Mouse (Mus musculus) MEL (cell line): ENCODE results near the gene Serpinb5. TPM values are rescaled to one million over a fixed set of nuclear protein-coding genes. Genes with fewer than 3 reads are reported as not detected.

ENCODE experiments used
- DNase-seq: peaks from one replicate; pipeline ENCODE4 v3.0.0; 2011; ENCODE audit warnings: low read depth, low spot score
- H3K27ac ChIP-seq: 2 replicates; pipeline ENCODE4 v1.5.1; 2012; ENCODE audit warnings: low read depth, mild to moderate bottlenecking, control low read depth, low read length, moderate library complexity; ENCODE audit not compliant: control insufficient read depth
- H3K27me3 ChIP-seq, 2 experiments: fragments of 150-350 bp in 1 of 2; sonication (generic) in 1 of 2; 2 replicates each; pipeline ENCODE4 v1.6.1; 2012; ENCODE audit warnings: low read length in 2 of 2, mild to moderate bottlenecking in 2 of 2, improper control_type of control experiment in 1 of 2, moderate library complexity in 1 of 2; ENCODE audit not compliant: insufficient read depth in 2 of 2, control insufficient read depth in 1 of 2
- H3K36me3 ChIP-seq, 2 experiments: 2 replicates each; pipeline ENCODE4 v1.6.1; 2012 to 2014; ENCODE audit warnings: low read length in 2 of 2, improper control_type of control experiment in 1 of 2, inconsistent platforms in 1 of 2, mild to moderate bottlenecking in 1 of 2; ENCODE audit not compliant: insufficient read depth in 2 of 2, control insufficient read depth in 1 of 2
- H3K4me1 ChIP-seq, 2 experiments: fragments of 150-350 bp in 1 of 2; sonication (generic) in 1 of 2; 2 replicates each; pipeline ENCODE4 v1.6.1; 2012; ENCODE audit warnings: low read length in 2 of 2, improper control_type of control experiment in 1 of 2, mild to moderate bottlenecking in 1 of 2; ENCODE audit not compliant: insufficient read depth in 2 of 2, control insufficient read depth in 1 of 2
- H3K4me3 ChIP-seq, 2 experiments: fragments of 150-350 bp in 1 of 2; sonication (generic) in 1 of 2; 2 replicates each; pipeline ENCODE4 v1.5.1; 2012; ENCODE audit warnings: low read depth in 2 of 2, low read length in 2 of 2, mild to moderate bottlenecking in 2 of 2, moderate library complexity in 2 of 2, control low read depth in 1 of 2, improper control_type of control experiment in 1 of 2; ENCODE audit not compliant: control insufficient read depth in 1 of 2, insufficient read depth in 1 of 2
- H3K79me2 ChIP-seq: 2 replicates; pipeline ENCODE4 v1.6.1; 2012; ENCODE audit warnings: mild to moderate bottlenecking, low read length, moderate library complexity; ENCODE audit not compliant: control insufficient read depth, poor library complexity, insufficient read depth
- H3K9ac ChIP-seq: 2 replicates; pipeline ENCODE4 v1.6.1; 2012; ENCODE audit warnings: low read depth, mild to moderate bottlenecking, control low read depth, low read length, moderate library complexity; ENCODE audit not compliant: control insufficient read depth, poor library complexity, severe bottlenecking
- H3K9me3 ChIP-seq: fragments of 150-350 bp; sonication (generic); replicated peaks from 2 replicates; pipeline ENCODE4 v1.6.1; 2012; ENCODE audit warnings: mild to moderate bottlenecking, low read length, improper control_type of control experiment, moderate library complexity; ENCODE audit not compliant: insufficient read depth
- BHLHE40 ChIP-seq: IDR thresholded peaks from 2 replicates; pipeline ENCODE4 v1.6.1; 2012; ENCODE audit warnings: low read depth, mild to moderate bottlenecking, inconsistent platforms, low read length, improper control_type of control experiment, borderline replicate concordance
- CTCF ChIP-seq, 3 experiments: IDR thresholded peaks in 2 of 3; conservative IDR thresholded peaks in 1 of 3; 2 replicates each; pipeline ENCODE4 v1.5.1; 2011 to 2012; ENCODE audit warnings: low read length in 3 of 3, low read depth in 2 of 3, mild to moderate bottlenecking in 2 of 3, improper control_type of control experiment in 1 of 3, inconsistent platforms in 1 of 3, mixed read lengths in 1 of 3, moderate library complexity in 1 of 3; ENCODE audit not compliant: control insufficient read depth in 1 of 3, insufficient read depth in 1 of 3, poor library complexity in 1 of 3, severe bottlenecking in 1 of 3
- EP300 ChIP-seq, 2 experiments: IDR thresholded peaks; 2 replicates each; pipeline ENCODE4 v1.6.1; 2011; ENCODE audit warnings: improper control_type of control experiment in 2 of 2, low read length in 2 of 2, low read depth in 1 of 2, mild to moderate bottlenecking in 1 of 2
- ETS1 ChIP-seq: IDR thresholded peaks from 2 replicates; pipeline ENCODE4 v1.6.1; 2012; ENCODE audit warnings: low read depth, mild to moderate bottlenecking, inconsistent platforms, low read length, improper control_type of control experiment, moderate library complexity
- GABPA ChIP-seq: IDR thresholded peaks from 2 replicates; pipeline ENCODE4 v1.6.1; 2012; ENCODE audit warnings: low read depth, mild to moderate bottlenecking, inconsistent platforms, low read length, improper control_type of control experiment, moderate library complexity
- GATA1 ChIP-seq: IDR thresholded peaks from 2 replicates; pipeline ENCODE4 v1.6.1; 2011; ENCODE audit warnings: low read depth, low read length, improper control_type of control experiment
- HCFC1 ChIP-seq: IDR thresholded peaks from 2 replicates; pipeline ENCODE4 v1.6.1; 2012; ENCODE audit warnings: low read depth, mild to moderate bottlenecking, inconsistent platforms, low read length, improper control_type of control experiment, moderate library complexity
- MAX ChIP-seq: IDR thresholded peaks from 2 replicates; pipeline ENCODE4 v1.6.1; 2011; ENCODE audit warnings: low read length, improper control_type of control experiment
- MXI1 ChIP-seq: IDR thresholded peaks from 2 replicates; pipeline ENCODE4 v1.6.1; 2011; ENCODE audit warnings: mild to moderate bottlenecking, low read depth, low read length, improper control_type of control experiment
- MYB ChIP-seq: IDR thresholded peaks from 2 replicates; pipeline ENCODE4 v1.6.1; 2011; ENCODE audit warnings: mild to moderate bottlenecking, low read depth, low read length, improper control_type of control experiment
- NELFE ChIP-seq: IDR thresholded peaks from 2 replicates; pipeline ENCODE4 v1.6.1; 2011; ENCODE audit warnings: low read depth, low read length, improper control_type of control experiment
- NRF1 ChIP-seq: IDR thresholded peaks from 2 replicates; pipeline ENCODE4 v1.6.1; 2014; ENCODE audit warnings: low read depth, mild to moderate bottlenecking, inconsistent platforms, low read length, improper control_type of control experiment, moderate library complexity; ENCODE audit not compliant: poor library complexity, insufficient read depth, severe bottlenecking
- POLR2AphosphoS2 ChIP-seq: IDR thresholded peaks from 2 replicates; pipeline ENCODE4 v1.6.1; 2011; ENCODE audit warnings: low read length, improper control_type of control experiment
- RAD21 ChIP-seq: IDR thresholded peaks from 2 replicates; pipeline ENCODE4 v1.6.1; 2011; ENCODE audit warnings: mild to moderate bottlenecking, low read depth, low read length, improper control_type of control experiment
- SIN3A ChIP-seq: IDR thresholded peaks from 2 replicates; pipeline ENCODE4 v1.6.1; 2012; ENCODE audit warnings: low read length, improper control_type of control experiment, inconsistent platforms
- SMC3 ChIP-seq: IDR thresholded peaks from 2 replicates; pipeline ENCODE4 v1.6.1; 2011; ENCODE audit warnings: low read depth, low read length, improper control_type of control experiment
- TBP ChIP-seq: IDR thresholded peaks from 2 replicates; pipeline ENCODE4 v1.8.0; 2011; ENCODE audit warnings: low read depth, low read length, improper control_type of control experiment
- ZC3H11A ChIP-seq: IDR thresholded peaks from 2 replicates; pipeline ENCODE4 v1.6.1; 2012; ENCODE audit warnings: low read depth, mild to moderate bottlenecking, inconsistent platforms, low read length, improper control_type of control experiment
- ZNF384 ChIP-seq: IDR thresholded peaks from 2 replicates; pipeline ENCODE4 v1.6.1; 2012; ENCODE audit warnings: low read depth, mild to moderate bottlenecking, inconsistent platforms, low read length, improper control_type of control experiment
- polyA plus RNA-seq, 2 experiments: library from polyadenylated mRNA; stranded (reverse) in 1 of 2; unstranded in 1 of 2; fragments of >175 nt in 1 of 2; fragments of >200 nt in 1 of 2; gene quantifications; 2 replicates each; pipeline versions ENCODE4 v1.2.1 to v1.2.4; 2012; ENCODE audit warnings: low replicate concordance in 2 of 2, low read depth in 1 of 2; ENCODE audit not compliant: insufficient read length in 2 of 2, insufficient read depth in 1 of 2, missing spikeins in 1 of 2
- total RNA-seq: library from RNA; depleted of rRNA; stranded (reverse); fragments of 300-350 nt; gene quantifications from 2 replicates; pipeline ENCODE4 v1.2.3, GENCODE M21; 2012

Gene Serpinb5
- total and polyA plus RNA-seq, 3 experiments: not detected

- peaks cover 3 to 8% of the 10 kb centered on the region in 2 experiments; a peak in 2 of 4 replicates for H3K4me1 ChIP-seq
- H3K27ac ChIP-seq: no peak overlapping the region
- H3K27me3 ChIP-seq: no peaks in the 10 kb centered on the region
- TF ChIP-seq GABPA: no peak
- peak; percentile 90 for TF ChIP-seq SMC3
- TF ChIP-seq MXI1: 0 out of 2 replicates have a peak, but pooled peaks have one; percentile 40
- peak; percentile 93 for TF ChIP-seq ZC3H11A
- peak; percentile 57 to 86 (median 67) for TF ChIP-seq CTCF (IDR thresholded peaks at IDR 0.05 in 2 of 3, conservative IDR thresholded peaks at IDR 0.05 in 1 of 3; ENCODE audit: control insufficient read depth in 1 of 3, insufficient read depth in 1 of 3, low read depth in 2 of 3, low read length in 3 of 3, poor library complexity in 1 of 3, severe bottlenecking in 1 of 3)
- TF ChIP-seq HCFC1: peak; percentile 10; the same call in 1 of the 2 replicates
- no peak for TF ChIP-seq NELFE
- no peak for TF ChIP-seq MAX
- no peak for TF ChIP-seq POLR2AphosphoS2
- peak; percentile 52 for TF ChIP-seq GATA1
- TF ChIP-seq SIN3A: peak; percentile 73; the same call in 1 of the 2 replicates
- peak; percentile 94 for TF ChIP-seq RAD21
- TF ChIP-seq ETS1: 0 out of 2 replicates have a peak, but pooled peaks have one; percentile 4
- TF ChIP-seq TBP: peak; percentile 57; the same call in 1 of the 2 replicates
- TF ChIP-seq ZNF384: peak; percentile 96
- TF ChIP-seq, all 39 proteins: peak for 11
- peaks cover 0 to 4% of the 10 kb centered on the region in 2 experiments; a peak in 2 of 4 replicates for H3K36me3 ChIP-seq
- DNase-seq: peak; percentile 89
- peak overlapping the region; percentile 8 to 58; a peak in 2 of 4 replicates for H3K4me3 ChIP-seq
- no peaks in the 10 kb centered on the region for H3K9me3 ChIP-seq
- no peaks in the 10 kb centered on the region for H3K79me2 ChIP-seq
- H3K9ac ChIP-seq: no peak overlapping the region
Observed at GRCm38 (mm10) chr1:106818323-106818722, 42.6 kb upstream of the Serpinb5 start.

DNA sequence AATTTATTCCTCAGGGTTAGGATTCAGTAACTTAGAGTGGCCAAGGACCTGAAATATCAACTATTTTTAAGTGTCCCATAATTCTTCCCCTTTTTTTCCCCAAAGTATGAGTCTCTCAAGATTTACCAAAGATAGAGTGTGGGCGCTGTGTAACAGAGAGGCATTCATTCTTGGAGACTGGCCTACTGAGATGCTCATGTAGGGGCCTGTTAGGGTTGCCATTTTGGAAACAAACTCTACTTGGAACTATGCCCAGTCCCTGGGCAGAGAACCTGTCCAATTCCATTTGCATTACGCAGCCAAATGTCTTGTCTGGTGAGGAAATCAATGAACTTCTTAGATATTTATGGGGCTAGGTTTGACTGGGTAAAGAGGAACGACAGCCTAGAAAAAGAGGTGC is 38.7 kb upstream of the Serpinb5 start:
- Histone ChIP-seq H3K36me3 (peaks cover 0 to 4% of the 10 kb centered on the region in 2 experiments; a peak in 2 of 4 replicates), H3K79me2 (no peaks in the 10 kb centered on the region), H3K4me1 (peaks cover 3 to 8% of the 10 kb centered on the region in 2 experiments; a peak in 2 of 4 replicates), H3K9ac (no peak overlapping the region), H3K9me3 (no peaks in the 10 kb centered on the region), H3K4me3 (no peak overlapping the region), H3K27ac (no peak overlapping the region), H3K27me3 (no peaks in the 10 kb centered on the region; a peak in 1 of 4 replicates)
- TF ChIP-seq BHLHE40 (no peak), TBP (no peak), NRF1 (no peak), POLR2AphosphoS2 (no peak), MYB (no peak), ETS1 (no peak), GABPA (no peak), EP300 (IDR thresholded peaks at IDR 0.05; ENCODE audit: low read depth in 1 of 2, low read length in 2 of 2) (no peak), SIN3A (peak; percentile 10; the same call in 1 of the 2 replicates)
- DNase-seq: no peak
